Mouse (Mus musculus): ENCODE data around the gene Gm17078. TPM values are rescaled to one million over a fixed set of nuclear protein-coding genes. Genes with fewer than 3 reads are reported as not detected.
"Not testable (repeated sequence)": the region's sequence is repeated elsewhere in the genome, so short reads cannot be mapped to it uniquely, and the experiment has no call there.

The Gm17078 gene
- polyA plus RNA-seq (2015; fragmentation: Nextera tagmentation; extraction: Ambion mirVana): not detected in 2 replicates

- Histone ChIP-seq H3K4me3 (no peak within 1 kb of the TSS), H3K36me3 (no peaks in the 10 kb centered on the region), H3K27ac (no peak within 1 kb of the TSS), H3K4me2 (no peak within 1 kb of the TSS), H3K9me3 (no peaks in the 10 kb centered on the region), H3K9ac (no peak within 1 kb of the TSS), H3K4me1 (no peaks in the 10 kb centered on the region), H3K27me3 (no peaks in the 10 kb centered on the region)
- 84% methylated on average over 1 of the region's 1 CpGs for WGBS
- ATAC-seq (ENCODE audit: insufficient number of reproducible peaks, insufficient read depth, low FRiP score, low TSS enrichment, low read depth): no peak
Observed at GRCm38 (mm10) chr14:51611210-51611609, at the start of gene Gm17078. Gm17078 (minus strand) TSS chr14:51611310.

GRCm38 (mm10) chr14:51635566-51635965 is 24.5 kb upstream of the Gm17078 start, which contains the start of gene Gm4181:
Gm4181 (minus strand) TSS chr14:51635666.
- 63% methylated on average over 1 of the region's 1 CpGs for WGBS
- H3K4me2 ChIP-seq; H3K4me3 ChIP-seq; H3K27me3 ChIP-seq; H3K9ac ChIP-seq; H3K9me3 ChIP-seq; H3K27ac ChIP-seq; H3K36me3 ChIP-seq; ATAC-seq (ENCODE audit: insufficient number of reproducible peaks, insufficient read depth, low FRiP score, low TSS enrichment, low read depth); H3K4me1 ChIP-seq: not testable (repeated sequence)

- H3K4me2 ChIP-seq; ATAC-seq (ENCODE audit: insufficient number of reproducible peaks, insufficient read depth, low FRiP score, low TSS enrichment, low read depth); H3K27me3 ChIP-seq; H3K36me3 ChIP-seq; H3K4me3 ChIP-seq; H3K9me3 ChIP-seq; H3K27ac ChIP-seq; H3K4me1 ChIP-seq; H3K9ac ChIP-seq: not testable (repeated sequence)
- 88% methylated on average over 1 of the region's 1 CpGs for WGBS
Observed at GRCm38 (mm10) chr14:51632426-51632825, 21.3 kb upstream of the Gm17078 start.

GRCm38 (mm10) chr14:51592039-51592438 is 19.1 kb downstream of the Gm17078 start, which contains the start of gene Gm17174:
Gm17174 (minus strand) TSS chr14:51592139.
- not testable (repeated sequence) for H3K4me2 ChIP-seq; H3K36me3 ChIP-seq; ATAC-seq (ENCODE audit: insufficient number of reproducible peaks, insufficient read depth, low FRiP score, low TSS enrichment, low read depth); H3K4me3 ChIP-seq; H3K27ac ChIP-seq; H3K9ac ChIP-seq; H3K9me3 ChIP-seq; H3K27me3 ChIP-seq; H3K4me1 ChIP-seq
- WGBS: 87% methylated on average over 4 of the region's 4 CpGs

- not testable (repeated sequence) for ATAC-seq (ENCODE audit: insufficient number of reproducible peaks, insufficient read depth, low FRiP score, low TSS enrichment, low read depth); H3K9ac ChIP-seq; H3K36me3 ChIP-seq; H3K4me2 ChIP-seq; H3K27ac ChIP-seq; H3K9me3 ChIP-seq; H3K4me1 ChIP-seq; H3K4me3 ChIP-seq; H3K27me3 ChIP-seq
- 92% methylated on average over 2 of the region's 2 CpGs for WGBS
Observed at GRCm38 (mm10) chr14:51573963-51574362, 37.1 kb downstream of the Gm17078 start, which contains the start of gene Gm17175. Gm17175 (minus strand) TSS chr14:51574063.

Other genes with a start within 250 kb of the Gm17078 start
- gene Gm7247, start 249.6 kb downstream of the Gm17078 start, polyA plus RNA-seq (2015; fragmentation: Nextera tagmentation; extraction: Ambion mirVana): not detected in 2 replicates
- gene Vmn2r88, start 200.5 kb downstream of the Gm17078 start, polyA plus RNA-seq (2015; fragmentation: Nextera tagmentation; extraction: Ambion mirVana): not detected in 2 replicates
- gene Vmn2r89, start 159.5 kb downstream of the Gm17078 start, polyA plus RNA-seq (2015; fragmentation: Nextera tagmentation; extraction: Ambion mirVana): not detected in 2 replicates
- not detected in 2 replicates for gene Gm5622, start 58.5 kb downstream of the Gm17078 start, polyA plus RNA-seq (2015; fragmentation: Nextera tagmentation; extraction: Ambion mirVana)
- not detected in 2 replicates for gene Gm17175, start 37.2 kb downstream of the Gm17078 start, polyA plus RNA-seq (2015; fragmentation: Nextera tagmentation; extraction: Ambion mirVana)
- gene Gm17174, start 19.2 kb downstream of the Gm17078 start, polyA plus RNA-seq (2015; fragmentation: Nextera tagmentation; extraction: Ambion mirVana): not detected in 2 replicates
- not detected in 2 replicates for gene Gm4181, start 24.4 kb upstream of the Gm17078 start, polyA plus RNA-seq (2015; fragmentation: Nextera tagmentation; extraction: Ambion mirVana)
- gene Gm17079, start 84.2 kb upstream of the Gm17078 start, polyA plus RNA-seq (2015; fragmentation: Nextera tagmentation; extraction: Ambion mirVana): not detected in 2 replicates
- gene Gm5800, start 105.9 kb upstream of the Gm17078 start, polyA plus RNA-seq (2015; fragmentation: Nextera tagmentation; extraction: Ambion mirVana): not detected in 2 replicates
- not detected in 2 replicates for gene Ang4, start 162.3 kb upstream of the Gm17078 start, polyA plus RNA-seq (2015; fragmentation: Nextera tagmentation; extraction: Ambion mirVana)
- gene AY358078, start 188.7 kb upstream of the Gm17078 start, polyA plus RNA-seq (2015; fragmentation: Nextera tagmentation; extraction: Ambion mirVana): not detected in 2 replicates
- gene Ear6, start 242.4 kb upstream of the Gm17078 start, polyA plus RNA-seq (2015; fragmentation: Nextera tagmentation; extraction: Ambion mirVana): not detected in 2 replicates

Measured in embryonic facial prominence, embryonic 13.5 days (tissue).